Mouse (Mus musculus) heart, adult 2 months (tissue): ENCODE data around the gene 2210016F16Rik. TPM values are rescaled to one million over a fixed set of nuclear protein-coding genes. Genes with fewer than 3 reads are reported as not detected.
"Not testable (repeated sequence)": the region's sequence is repeated elsewhere in the genome, so short reads cannot be mapped to it uniquely, and the experiment has no call there.

Experiments used
- DNase-seq, 2 experiments: peaks; one replicate each; pipeline ENCODE4 v3.0.0; 2021
- H3K27ac ChIP-seq: fragments of 200-600 bp; 2 replicates; pipeline ENCODE4 v1.8.1; 2022
- H3K27me3 ChIP-seq: fragments of 200-500 bp; 2 replicates; pipeline ENCODE4 v1.6.1; 2012; ENCODE audit warnings: mild to moderate bottlenecking, low read length, inconsistent platforms, mixed read lengths; ENCODE audit not compliant: control insufficient read depth, insufficient read depth
- H3K36me3 ChIP-seq: fragments of 200-500 bp; 2 replicates; pipeline ENCODE4 v1.6.1; 2012; ENCODE audit warnings: low read length, inconsistent platforms; ENCODE audit not compliant: control insufficient read depth, insufficient read depth
- H3K4me1 ChIP-seq: fragments of 200-500 bp; 2 replicates; pipeline ENCODE4 v1.6.1; 2011; ENCODE audit warnings: low read length; ENCODE audit not compliant: control insufficient read depth, insufficient read depth
- H3K4me3 ChIP-seq: fragments of 200-600 bp; 2 replicates; pipeline ENCODE4 v1.8.1; 2022
- H3K79me2 ChIP-seq: fragments of 200-500 bp; replicated peaks from 2 replicates; pipeline ENCODE4 v1.6.1; 2012; ENCODE audit warnings: mild to moderate bottlenecking, inconsistent platforms, low read length, moderate library complexity, mixed read lengths; ENCODE audit not compliant: control insufficient read depth, insufficient read depth
- H3K9ac ChIP-seq: fragments of 200-500 bp; 2 replicates; pipeline ENCODE4 v1.6.1; 2012; ENCODE audit warnings: low read depth, mild to moderate bottlenecking, control low read depth, inconsistent platforms, low read length, mixed read lengths
- CTCF ChIP-seq: fragments of 200-600 bp; IDR thresholded peaks from 2 replicates; pipeline ENCODE4 v1.8.1; 2022; ENCODE audit warnings: antibody characterized with exemption, mild to moderate bottlenecking, moderate library complexity
- EP300 ChIP-seq: fragments of 200-500 bp; IDR thresholded peaks from 2 replicates; pipeline ENCODE4 v1.6.1; 2011; ENCODE audit warnings: low read depth, low read length, control low read depth; ENCODE audit not compliant: insufficient read depth
- POLR2A ChIP-seq: fragments of 200-500 bp; IDR thresholded peaks from 2 replicates; pipeline ENCODE4 v1.6.1; 2011; ENCODE audit warnings: mild to moderate bottlenecking, low read depth, low read length, control low read depth; ENCODE audit not compliant: insufficient read depth
- WGBS: fragments of 180-500 bp; shearing (Covaris S2); methylation state at CpG from one replicate; pipeline ENCODE4 v1.1.7; 2018; 5-methylcytosine and 5-hydroxymethylcytosine counted together
- intact Hi-C: fragments of 180-260 bp; cut with DNase I; formaldehyde crosslinking; loops from one replicate; pipeline ENCODE4 v1.15.1; 2025
- polyA plus RNA-seq: library from polyadenylated mRNA; depleted of rRNA; stranded (reverse); fragments of >200 nt; gene quantifications from 2 replicates; pipeline ENCODE4 v1.2.3, GENCODE M21; 2012
- total RNA-seq, 2 experiments: library from RNA; stranded (reverse); gene quantifications; 2 replicates each; pipeline ENCODE4 v1.2.3; 2021

The 2210016F16Rik gene
- total and polyA plus RNA-seq, 3 experiments, result 10.4 to 17.5 (median 15.2) TPM

- Histone ChIP-seq H3K4me3 (no peak overlapping the region), H3K27ac (no peak overlapping the region), H3K4me1 (no peaks in the 10 kb centered on the region), H3K9ac (no peak overlapping the region), H3K79me2 (no peaks in the 10 kb centered on the region), H3K27me3 (no peaks in the 10 kb centered on the region), H3K36me3 (no peaks in the 10 kb centered on the region)
- DNase-seq, result no peak
- TF ChIP-seq POLR2A (no peak), CTCF (no peak)
- intact Hi-C loops, result no loop called here
- 78% methylated on average over 1 of the region's 1 CpGs for WGBS
Measured at GRCm38 (mm10) chr13:58367641-58368040, 17.4 kb downstream of the 2210016F16Rik start.

- TF ChIP-seq POLR2A (no peak), EP300 (no peak), CTCF (no peak)
- H3K36me3 ChIP-seq, result no peaks in the 10 kb centered on the region
- no peak overlapping the region for H3K4me3 ChIP-seq
- WGBS, result 82% methylated on average over 3 of the region's 3 CpGs
- no peaks in the 10 kb centered on the region for H3K27me3 ChIP-seq
- H3K79me2 ChIP-seq, result no peaks in the 10 kb centered on the region
- H3K27ac ChIP-seq, result no peak overlapping the region
- H3K4me1 ChIP-seq, result no peaks in the 10 kb centered on the region
- no peak overlapping the region for H3K9ac ChIP-seq
- intact Hi-C loops, result no loop called here
- DNase-seq, result no peak
Measured at GRCm38 (mm10) chr13:58366373-58366772, 18.7 kb downstream of the 2210016F16Rik start.

- H3K27me3 ChIP-seq, H3K79me2 ChIP-seq, H3K36me3 ChIP-seq, H3K4me3 ChIP-seq, H3K4me1 ChIP-seq, H3K9ac ChIP-seq, H3K27ac ChIP-seq, DNase-seq, intact Hi-C loops: not testable (repeated sequence)
- 75% methylated on average over 8 of the region's 8 CpGs for WGBS
Measured at GRCm38 (mm10) chr13:58365179-58365578, 19.8 kb downstream of the 2210016F16Rik start.

GRCm38 (mm10) chr13:58364353-58365175, 20.5 kb downstream of the 2210016F16Rik start:
- Histone ChIP-seq H3K36me3 (no peaks in the 10 kb centered on the region), H3K9ac (no peak overlapping the region), H3K4me3 (no peak overlapping the region), H3K4me1 (no peaks in the 10 kb centered on the region), H3K79me2 (no peaks in the 10 kb centered on the region), H3K27me3 (no peaks in the 10 kb centered on the region), H3K27ac (no peak overlapping the region)
- TF ChIP-seq EP300 (no peak), POLR2A (no peak), CTCF (no peak)
- 72% methylated on average over 8 of the region's 8 CpGs for WGBS
- intact Hi-C loops, result no loop called here
- DNase-seq, result no peak

GRCm38 (mm10) chr13:58359304-58359653, 25.7 kb downstream of the 2210016F16Rik start:
- 16% methylated on average over 7 of the region's 7 CpGs for WGBS
- intact Hi-C loops, result loop anchor here (5.0 kb wide), 2 partner anchors 43 to 87 kb away; partner anchors contain the start of genes Hnrnpk and Rmi1
- Histone ChIP-seq H3K4me3 (peak overlapping the region; percentile 45), H3K27me3 (no peaks in the 10 kb centered on the region), H3K4me1 (no peaks in the 10 kb centered on the region), H3K27ac (no peak overlapping the region), H3K36me3 (no peaks in the 10 kb centered on the region), H3K9ac (no peak overlapping the region; the same call in 1 of the 2 replicates), H3K79me2 (no peaks in the 10 kb centered on the region)
- TF ChIP-seq POLR2A, result 0 out of 2 replicates have a peak, but pooled peaks have one; percentile 48
- TF ChIP-seq CTCF, result no peak
- no peak for DNase-seq

GRCm38 (mm10) chr13:58358629-58359303, 26.3 kb downstream of the 2210016F16Rik start, which contains the start of gene Kif27:
Gene Kif27 (minus strand): TSS chr13:58359122.
- WGBS, result 1% methylated on average over 78 of the region's 85 CpGs
- Histone ChIP-seq H3K36me3 (no peaks in the 10 kb centered on the region), H3K9ac (peak within 1 kb of the TSS; percentile 65), H3K4me1 (no peaks in the 10 kb centered on the region), H3K27ac (no peak within 1 kb of the TSS), H3K4me3 (peak within 1 kb of the TSS; percentile 45), H3K27me3 (no peaks in the 10 kb centered on the region), H3K79me2 (no peaks in the 10 kb centered on the region)
- peak; percentile 85 to 88 for DNase-seq
- intact Hi-C loops, result loop anchor here (5.0 kb wide), 2 partner anchors 44 to 86 kb away; partner anchors contain the start of genes Hnrnpk and Rmi1
- TF ChIP-seq POLR2A (no peak), CTCF (no peak), EP300 (no peak)
